Mouse (Mus musculus): ENCODE results near the gene Spsb4. TPM values are rescaled to one million over a fixed set of nuclear protein-coding genes. Genes with fewer than 3 reads are reported as not detected.
"Not testable (repeated sequence)": the region's sequence is repeated elsewhere in the genome, so short reads cannot be mapped to it uniquely, and the experiment has no call there.

The Spsb4 gene
- total RNA-seq, 2 experiments from 2014 or later: 4.8 to 5.5 TPM

DNA sequence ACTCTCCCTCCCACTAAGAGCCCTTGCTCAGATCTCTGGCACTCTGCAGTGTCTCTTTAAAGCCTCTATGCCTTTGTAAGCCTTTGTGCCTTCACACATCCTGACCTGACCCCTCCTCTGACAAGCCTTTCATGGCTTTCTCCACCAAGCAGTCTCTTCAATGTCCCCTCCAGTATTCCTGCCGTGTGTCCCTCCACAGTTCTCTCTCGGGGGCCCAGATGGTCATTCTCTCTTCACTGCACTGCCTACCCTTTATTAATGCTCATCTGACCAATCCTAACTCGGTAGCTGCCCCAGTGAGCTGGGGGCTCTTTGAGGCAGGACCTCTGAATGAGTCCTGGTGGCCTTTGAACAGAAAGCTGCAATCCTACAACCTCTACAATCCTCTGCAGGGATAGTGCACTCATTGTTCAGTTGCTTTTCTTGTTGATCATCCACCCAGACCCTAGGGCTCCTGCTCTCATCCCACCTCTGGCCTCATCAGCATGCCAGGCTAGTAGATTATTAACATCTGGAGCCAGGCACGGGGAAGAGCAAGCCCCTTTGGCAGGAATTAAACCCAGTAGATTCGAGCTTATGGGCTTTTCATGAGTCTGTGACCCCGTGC lies 60.5 kb downstream of the Spsb4 start:
- intact Hi-C loops (cut with DNase I): no loop called here

GRCm38 (mm10) chr9:96957298-96957865 lies 61.3 kb downstream of the Spsb4 start:
- intact Hi-C loops (cut with DNase I): no loop called here
- no peak for DNase-seq (ENCODE audit: low spot score in 2 of 2)

More for the DNA sequence above, 60.5 kb downstream of the Spsb4 start:
- no peak for DNase-seq (ENCODE audit: low spot score in 2 of 2)

GRCm38 (mm10) chr9:96956646-96957297 lies 61.9 kb downstream of the Spsb4 start:
- intact Hi-C loops (cut with DNase I): no loop called here
- no peak for DNase-seq (ENCODE audit: low spot score in 2 of 2)

GRCm38 (mm10) chr9:96954063-96954809 lies 64.4 kb downstream of the Spsb4 start:
- intact Hi-C loops (cut with DNase I): no loop called here

GRCm38 (mm10) chr9:96953443-96953842 lies 65.2 kb downstream of the Spsb4 start:
- no peak for DNase-seq (ENCODE audit: low spot score in 2 of 2)
- intact Hi-C loops (cut with DNase I): no loop called here

More at GRCm38 (mm10) chr9:96954063-96954809, 64.4 kb downstream of the Spsb4 start:
- DNase-seq (ENCODE audit: low spot score in 2 of 2): peak in 1 of 2 experiments; percentile 40

- intact Hi-C loops (cut with DNase I): no loop called here
- DNase-seq (ENCODE audit: low spot score in 2 of 2): no peak
These were observed 66.2 kb downstream of the Spsb4 start for GRCm38 (mm10) chr9:96952310-96952975.

GRCm38 (mm10) chr9:96949551-96949950 lies 69.1 kb downstream of the Spsb4 start:
- intact Hi-C loops (cut with DNase I): no loop called here
- no peak for DNase-seq (ENCODE audit: low spot score in 2 of 2)

DNA sequence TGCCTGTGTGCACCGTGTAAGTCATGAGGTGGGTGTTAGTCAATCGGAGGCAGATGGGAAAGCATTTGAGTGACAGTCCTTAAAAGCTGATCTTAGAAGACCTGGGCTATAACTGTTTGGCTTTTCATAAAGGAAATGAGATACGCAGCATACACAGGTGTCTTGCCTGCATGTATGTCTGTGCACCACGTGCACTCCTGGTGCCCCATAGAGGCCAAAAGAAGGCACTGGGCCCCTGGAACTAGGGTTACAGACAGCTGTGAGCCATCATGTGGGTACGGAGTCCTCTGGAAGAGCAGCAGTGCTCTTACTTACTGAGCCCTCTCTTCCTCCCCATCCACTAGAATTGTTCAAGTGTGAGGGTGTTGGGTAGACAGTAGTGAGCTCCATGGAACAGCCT lies 70.1 kb downstream of the Spsb4 start:
- intact Hi-C loops (cut with DNase I): no loop called here
- no peak for DNase-seq (ENCODE audit: low spot score in 2 of 2)

DNA sequence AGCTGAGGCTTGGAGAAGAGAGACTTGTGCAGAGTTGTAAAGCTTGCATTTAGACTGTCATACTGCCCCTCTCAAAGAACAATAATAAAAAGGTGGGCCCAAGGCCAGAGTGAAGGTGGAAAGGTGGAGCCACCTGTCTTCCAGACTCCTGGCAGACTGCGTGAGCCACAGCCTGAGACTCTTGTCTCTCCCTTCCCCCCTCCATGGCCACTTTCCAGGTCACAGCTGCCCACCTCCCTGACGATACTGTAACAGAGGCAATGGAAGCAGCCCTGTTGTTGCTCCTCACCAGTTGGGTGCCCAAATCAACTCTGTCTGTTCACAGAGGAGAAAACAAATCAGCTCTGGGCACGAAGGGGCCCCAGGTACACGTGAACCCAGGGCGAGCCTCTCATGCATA lies 71.5 kb downstream of the Spsb4 start:
- no peak for DNase-seq (ENCODE audit: low spot score in 2 of 2)

GRCm38 (mm10) chr9:96944517-96944916 lies 74.1 kb downstream of the Spsb4 start:
- no peak for DNase-seq (ENCODE audit: low spot score in 2 of 2)

More for the DNA sequence above, 71.5 kb downstream of the Spsb4 start:
- intact Hi-C loops (cut with DNase I): no loop called here

GRCm38 (mm10) chr9:96942975-96943374 lies 75.7 kb downstream of the Spsb4 start:
- no peak for DNase-seq (ENCODE audit: low spot score in 2 of 2)
- intact Hi-C loops (cut with DNase I): no loop called here

More at GRCm38 (mm10) chr9:96944517-96944916, 74.1 kb downstream of the Spsb4 start:
- intact Hi-C loops (cut with DNase I): no loop called here

- intact Hi-C loops (cut with DNase I): no loop called here
These were observed 79.8 kb downstream of the Spsb4 start for GRCm38 (mm10) chr9:96938887-96939286.

DNA sequence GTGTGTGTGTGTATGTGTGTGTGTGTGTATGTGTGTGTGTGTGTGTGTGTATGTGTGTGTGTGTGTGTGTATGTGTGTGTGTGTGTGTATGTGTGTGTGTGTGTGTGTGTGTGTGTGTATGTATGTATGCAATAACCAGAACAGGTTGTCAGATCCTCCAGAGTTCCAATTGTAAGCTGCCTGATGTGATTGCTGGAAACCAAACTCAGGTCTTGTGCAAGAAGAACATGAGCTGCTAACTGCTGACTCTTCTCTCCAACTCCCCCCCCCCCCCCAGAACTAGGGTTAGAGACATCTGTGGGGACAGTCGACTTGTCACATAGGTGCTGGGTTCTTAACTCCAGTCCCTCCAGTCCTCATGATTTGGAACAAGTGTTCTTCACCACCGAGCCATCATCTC lies 82.2 kb downstream of the Spsb4 start:
- DNase-seq (ENCODE audit: low spot score in 2 of 2); intact Hi-C loops (cut with DNase I): not testable (repeated sequence)

More at GRCm38 (mm10) chr9:96938887-96939286, 79.8 kb downstream of the Spsb4 start:
- no peak for DNase-seq (ENCODE audit: low spot score in 2 of 2)

DNA sequence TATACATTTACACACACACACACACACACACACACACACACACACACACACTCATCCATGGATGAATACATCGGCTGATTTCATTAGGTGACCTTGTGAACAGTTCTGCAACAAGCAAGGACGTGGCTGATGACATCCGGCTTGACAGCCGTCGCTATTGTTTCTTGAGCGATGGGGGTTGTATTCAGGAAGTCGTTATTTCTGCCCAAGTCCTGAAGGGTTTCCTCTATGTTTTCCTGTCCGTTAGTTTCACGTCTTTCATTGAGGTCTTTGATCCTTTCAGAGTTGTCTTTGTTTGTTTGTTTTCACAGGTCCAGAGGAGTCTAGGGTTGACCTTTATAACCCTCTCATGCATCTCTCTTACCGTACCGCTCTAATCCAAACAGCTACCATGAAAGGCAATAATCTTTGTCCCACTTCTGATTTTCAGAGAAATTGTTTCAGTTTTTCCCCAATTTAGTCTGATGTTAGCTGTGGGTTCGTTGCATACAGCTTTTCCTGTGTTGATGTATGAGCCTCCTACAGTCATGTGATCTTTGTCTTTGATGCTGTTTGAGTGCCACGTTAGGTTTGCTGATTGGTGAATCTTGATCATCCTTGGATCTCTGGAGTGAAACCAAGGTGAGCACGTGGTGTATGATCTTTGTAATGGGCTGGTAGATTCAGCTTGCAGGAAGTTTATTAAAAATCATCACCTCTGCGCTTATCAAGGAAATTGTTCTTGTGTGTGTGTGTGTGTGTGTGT lies 82.9 kb downstream of the Spsb4 start:
- intact Hi-C loops (cut with DNase I): no loop called here
- DNase-seq (ENCODE audit: low spot score in 2 of 2): no peak

- no peak for DNase-seq (ENCODE audit: low spot score in 2 of 2)
- intact Hi-C loops (cut with DNase I): no loop called here
These were observed 83.8 kb downstream of the Spsb4 start for GRCm38 (mm10) chr9:96934816-96935215.

DNA sequence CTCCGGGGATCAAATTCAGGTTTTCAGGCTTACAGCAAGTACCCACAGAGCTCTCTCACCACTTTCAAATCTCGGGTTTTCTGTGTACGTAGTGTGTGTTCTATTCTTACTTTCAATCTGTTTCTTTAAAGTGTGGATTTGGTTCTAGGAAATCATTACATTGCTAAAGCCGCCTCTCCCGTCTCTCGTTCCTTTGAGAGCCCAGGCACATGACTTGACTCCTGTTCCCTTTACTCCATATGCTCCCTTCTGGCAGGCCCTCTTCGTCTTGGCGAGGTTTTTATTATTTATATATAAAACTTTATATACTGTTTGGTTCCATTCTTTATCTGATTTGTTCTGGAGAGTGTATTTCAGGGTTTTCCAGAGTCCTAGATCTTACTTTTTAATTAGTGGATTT lies 85.9 kb downstream of the Spsb4 start:
- no peak for DNase-seq (ENCODE audit: low spot score in 2 of 2)
- intact Hi-C loops (cut with DNase I): no loop called here

DNA sequence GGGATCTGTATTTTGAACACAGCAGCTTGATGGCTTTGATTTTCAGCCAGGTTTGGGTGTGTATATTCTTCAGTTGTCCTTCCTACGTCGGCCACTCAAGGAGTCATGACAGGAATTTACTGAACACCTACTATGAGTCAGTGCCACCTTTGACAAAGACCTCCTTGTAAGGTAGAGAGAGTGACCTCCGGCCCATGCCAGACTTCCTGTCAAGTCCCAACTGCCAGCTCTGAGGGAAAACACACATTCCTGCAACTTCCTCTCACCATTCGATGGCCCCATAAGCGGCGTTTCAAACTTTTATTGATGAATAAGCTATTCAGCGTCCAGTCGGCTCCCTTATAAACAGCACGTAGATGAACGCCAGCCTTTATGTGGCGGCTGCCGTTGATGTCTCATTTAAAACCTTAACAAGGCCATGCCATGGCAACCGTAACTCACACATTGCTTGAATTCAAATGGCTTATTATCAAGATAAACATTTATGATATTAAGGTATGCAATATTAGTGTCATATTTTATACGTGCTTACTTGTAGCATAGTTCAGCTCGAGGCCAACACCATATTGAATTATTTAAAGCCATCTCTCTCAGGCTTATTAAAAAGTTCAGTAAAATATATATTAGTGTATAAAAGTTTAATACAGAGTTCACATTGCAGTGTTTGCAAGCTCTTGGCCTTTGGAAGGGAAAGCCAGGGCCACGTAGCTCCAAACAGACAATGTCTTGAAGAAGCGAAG lies 94.9 kb downstream of the Spsb4 start:
- intact Hi-C loops (cut with DNase I): no loop called here
- no peak for DNase-seq (ENCODE audit: low spot score in 2 of 2)

DNA sequence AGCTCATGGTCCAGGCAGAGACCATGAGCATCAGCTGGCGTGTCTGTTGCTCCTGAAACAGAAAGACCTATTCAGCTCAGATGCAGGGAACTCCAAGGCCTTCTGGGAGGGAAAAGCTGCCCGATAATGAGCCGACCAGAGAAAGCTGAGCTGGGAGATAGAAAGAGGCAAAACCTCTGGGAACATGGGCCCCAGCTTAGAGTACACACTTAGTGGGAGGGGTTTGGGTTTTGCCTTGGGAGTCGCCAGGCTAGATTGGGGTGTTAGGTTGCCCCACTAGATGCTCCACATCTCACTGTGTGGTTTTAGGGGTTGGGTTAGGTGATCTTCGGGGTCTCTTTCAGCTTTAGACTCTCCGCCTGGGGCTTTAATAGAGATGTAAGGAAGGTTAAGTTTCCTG lies 95.5 kb downstream of the Spsb4 start:
- DNase-seq (ENCODE audit: low spot score in 2 of 2): no peak
- intact Hi-C loops (cut with DNase I): no loop called here

Measured in left cerebral cortex, postnatal 36 days (tissue).